Mouse (Mus musculus): Measurements from ENCODE around the gene Elfn2.

The Elfn2 gene

DNA sequence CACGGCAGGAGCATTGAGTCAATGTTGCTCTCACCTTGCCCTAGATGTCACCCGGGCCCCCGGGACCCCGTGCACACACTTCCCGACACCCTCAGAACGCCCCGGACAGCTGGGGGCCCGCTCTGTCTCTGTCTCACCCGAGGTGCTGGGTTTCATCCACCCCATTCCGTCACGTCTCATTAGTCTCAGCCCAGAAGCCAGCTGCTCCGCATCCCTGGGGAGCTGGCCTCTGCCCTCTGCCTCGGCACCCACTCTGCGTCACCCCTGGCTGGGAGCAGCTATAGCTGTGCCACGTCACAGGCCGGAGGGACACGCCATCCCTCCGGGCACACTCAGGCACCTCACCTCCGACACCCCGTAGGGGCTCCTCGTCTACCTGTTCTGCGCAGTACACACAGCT, 38.3 kb downstream of the Elfn2 start:
- DNase-seq = no peak

DNA sequence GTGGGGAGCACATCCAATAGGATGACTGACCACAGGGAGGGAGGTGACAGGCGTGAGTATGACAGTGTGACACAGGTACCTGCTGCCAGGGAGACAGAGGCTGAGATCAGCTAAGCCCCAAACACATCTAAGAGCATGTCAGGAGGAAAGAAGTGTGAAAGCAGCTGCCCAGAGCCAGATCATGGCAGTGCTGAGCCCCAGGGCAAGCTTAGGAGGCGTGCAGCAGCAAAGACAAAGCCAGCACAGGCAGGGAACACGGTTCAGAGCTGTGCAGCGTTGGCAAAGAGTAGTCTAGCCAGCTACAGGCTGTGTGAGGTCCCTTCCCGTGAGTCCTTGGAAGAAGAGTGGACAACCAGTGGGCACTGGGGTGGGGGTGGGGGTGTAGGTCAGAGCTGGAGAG, 40.9 kb downstream of the Elfn2 start:
- no peak for DNase-seq

DNA sequence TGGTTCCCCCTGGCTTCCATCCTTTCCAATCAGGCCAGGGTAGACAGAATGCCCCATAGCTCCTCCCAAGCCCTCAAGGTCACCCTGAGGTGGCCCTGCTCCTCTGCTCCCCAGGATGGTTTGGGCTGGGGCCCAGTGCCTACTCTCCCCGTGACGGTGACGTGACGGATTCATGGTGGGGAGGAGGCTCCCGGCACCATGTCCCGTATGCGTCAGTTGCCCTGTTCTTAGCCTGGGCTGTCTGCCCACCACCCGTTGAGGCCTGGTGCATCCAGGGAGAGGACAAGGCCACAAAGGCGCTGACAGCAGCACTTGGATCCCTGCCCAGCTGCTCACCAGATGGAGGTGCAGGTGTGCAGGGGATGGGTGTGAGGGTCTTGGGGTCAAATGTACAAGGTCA, 41.6 kb downstream of the Elfn2 start:
- DNase-seq = no peak

DNA sequence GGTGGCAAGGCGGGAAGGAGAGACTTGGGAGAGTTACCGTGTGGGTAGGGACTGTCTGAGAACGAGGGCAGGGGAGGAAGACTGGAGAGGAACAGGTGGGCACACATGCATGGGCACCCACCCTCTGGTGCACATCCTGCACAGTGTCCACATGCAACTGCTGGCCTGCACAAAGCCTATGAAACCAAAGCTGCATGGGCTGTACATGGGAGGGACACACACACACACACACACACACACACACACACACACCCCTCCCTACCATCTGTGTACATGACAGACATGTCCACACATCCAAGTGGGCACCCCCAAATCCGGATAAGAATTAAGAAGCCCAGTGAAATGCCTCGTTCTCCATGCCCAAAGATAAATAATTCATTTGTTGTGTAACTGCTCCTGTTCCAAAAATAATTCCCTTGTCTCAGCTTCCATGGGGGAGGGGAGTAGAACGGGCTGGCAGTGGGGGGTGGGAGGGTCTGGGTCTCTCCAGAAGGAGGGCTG, 43.6 kb downstream of the Elfn2 start:
- DNase-seq = no peak

DNA sequence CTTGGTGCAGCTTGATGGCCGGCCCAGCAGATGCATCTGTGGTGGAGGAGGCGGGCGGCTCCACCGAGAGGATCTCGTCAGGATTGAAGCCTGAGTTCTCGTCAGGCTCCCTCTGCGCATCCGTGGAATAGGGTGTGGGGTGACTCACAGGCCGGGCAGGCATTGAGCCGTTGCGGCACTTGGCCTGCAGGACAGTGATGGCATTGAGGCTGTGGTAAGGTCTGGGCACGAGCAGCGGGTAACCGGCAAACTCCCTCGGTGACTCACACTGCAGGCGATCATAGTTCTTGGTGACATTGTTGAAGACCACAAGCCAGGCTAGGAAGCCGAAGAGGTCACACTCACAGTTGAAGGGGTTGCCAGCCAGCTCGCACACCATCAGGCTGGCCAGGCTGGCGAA, 45.1 kb downstream of the Elfn2 start:
- no peak for DNase-seq

DNA sequence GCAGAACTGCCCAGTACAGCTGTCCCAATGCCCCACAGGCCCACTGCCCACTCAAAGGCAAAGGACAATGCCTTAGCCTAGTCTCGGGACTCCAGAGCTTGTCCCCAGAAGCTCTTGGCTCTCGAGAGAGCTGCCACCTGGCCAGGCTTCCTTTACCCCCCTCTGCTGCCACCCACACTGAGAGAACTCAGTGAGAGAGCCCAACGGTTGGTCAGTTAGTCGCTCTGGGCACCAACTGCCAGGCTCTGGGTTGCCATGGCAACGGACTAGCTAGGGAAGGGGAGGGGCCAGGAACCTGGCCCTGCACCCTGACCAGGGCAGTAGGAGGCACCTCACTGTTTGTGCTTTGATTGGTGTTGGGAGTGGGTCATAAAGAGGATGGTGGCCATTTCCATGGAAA, 48.2 kb downstream of the Elfn2 start:
- peak; percentile 73 for DNase-seq

DNA sequence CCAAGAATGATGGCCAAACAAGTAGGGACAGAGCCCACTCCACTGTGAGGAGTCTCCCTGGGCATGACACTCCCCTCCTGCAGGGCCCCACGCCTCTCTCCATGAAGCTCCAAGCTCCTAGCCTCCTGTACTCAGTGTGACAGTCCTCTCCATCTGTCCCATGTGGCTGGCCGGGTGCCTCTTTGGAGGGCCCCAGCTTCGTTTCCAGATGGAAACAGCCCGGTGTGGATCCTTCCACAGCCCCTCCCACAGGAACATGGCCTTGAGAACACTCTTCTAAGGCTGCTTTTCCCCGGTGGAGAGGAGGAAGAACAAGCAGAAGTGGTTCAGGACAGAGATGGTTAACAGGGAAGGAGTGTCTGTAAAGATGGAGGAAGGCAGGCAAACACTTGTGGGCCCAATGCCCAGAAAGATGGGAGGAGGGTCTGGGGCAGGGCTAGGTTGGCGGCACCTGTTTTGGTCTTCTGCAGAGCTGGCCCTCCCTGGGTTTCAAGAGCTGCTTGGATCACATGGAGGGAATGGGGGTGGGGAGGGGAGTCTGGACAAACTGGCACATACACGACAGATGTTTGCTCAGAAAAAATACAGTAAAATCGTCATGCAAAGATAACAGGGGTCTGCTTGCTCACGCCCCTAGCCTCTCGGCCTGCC, 49.2 kb downstream of the Elfn2 start:
- DNase-seq = no peak

DNA sequence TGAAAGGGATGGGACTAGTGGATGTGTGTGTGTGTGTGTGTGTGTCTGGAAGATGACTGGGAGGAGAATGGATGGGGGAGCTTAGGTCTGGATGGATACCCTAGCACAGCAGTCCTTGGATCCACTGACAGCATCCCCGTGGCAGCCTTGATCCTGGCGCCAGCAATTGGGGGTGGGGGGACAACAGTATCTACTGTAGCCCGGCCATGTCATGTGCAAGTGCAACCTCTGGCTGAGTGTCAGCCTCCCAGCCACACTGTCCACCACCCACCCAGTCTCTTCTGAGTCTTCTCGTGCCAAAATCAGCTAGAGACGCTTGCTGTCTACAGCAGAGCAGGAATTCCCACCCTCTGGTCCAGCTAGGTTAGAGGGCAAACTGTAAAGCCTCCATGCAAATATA, 54.3 kb downstream of the Elfn2 start:
- DNase-seq = no peak

DNA sequence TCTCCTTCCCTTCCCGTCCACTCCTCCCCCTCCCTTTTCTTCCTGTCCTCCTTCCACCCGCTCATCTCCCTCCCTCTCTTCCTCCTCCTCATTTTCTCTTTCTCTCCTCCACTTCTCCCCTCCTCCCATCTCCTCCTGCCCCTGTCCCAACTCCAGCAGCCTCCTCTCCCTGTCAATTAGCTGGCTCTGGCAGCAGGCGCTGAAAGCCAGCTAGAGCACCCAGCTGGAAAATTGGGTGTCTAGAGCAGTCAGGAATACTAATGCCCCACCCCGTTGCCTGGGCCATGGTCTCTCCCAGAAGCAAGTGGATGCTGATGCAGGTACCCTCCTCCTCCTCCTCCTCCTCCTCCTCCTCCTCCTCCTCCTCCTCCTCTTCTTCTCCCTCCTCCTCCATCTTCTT, 67.4 kb downstream of the Elfn2 start:
- no peak for DNase-seq

DNA sequence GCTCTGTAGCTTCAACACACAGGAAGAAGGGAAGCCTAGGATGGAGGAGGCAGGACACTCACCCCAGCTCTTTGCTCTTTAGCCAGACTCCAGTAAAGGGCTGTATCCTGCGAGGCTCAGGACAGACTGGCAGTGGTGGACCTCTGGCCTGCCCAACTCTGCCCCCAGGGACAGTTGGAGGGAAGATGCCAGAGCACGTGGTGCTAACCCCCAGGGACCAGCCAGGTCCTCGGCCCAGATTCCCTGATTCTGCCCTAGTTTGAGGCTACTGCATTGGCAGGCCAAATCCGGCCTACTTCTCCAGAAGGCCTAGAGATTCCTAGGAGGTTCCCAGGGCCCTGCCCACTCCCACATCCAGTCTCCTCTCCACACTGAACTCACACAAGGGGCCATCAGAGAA, 70.8 kb downstream of the Elfn2 start:
- no peak for DNase-seq

DNA sequence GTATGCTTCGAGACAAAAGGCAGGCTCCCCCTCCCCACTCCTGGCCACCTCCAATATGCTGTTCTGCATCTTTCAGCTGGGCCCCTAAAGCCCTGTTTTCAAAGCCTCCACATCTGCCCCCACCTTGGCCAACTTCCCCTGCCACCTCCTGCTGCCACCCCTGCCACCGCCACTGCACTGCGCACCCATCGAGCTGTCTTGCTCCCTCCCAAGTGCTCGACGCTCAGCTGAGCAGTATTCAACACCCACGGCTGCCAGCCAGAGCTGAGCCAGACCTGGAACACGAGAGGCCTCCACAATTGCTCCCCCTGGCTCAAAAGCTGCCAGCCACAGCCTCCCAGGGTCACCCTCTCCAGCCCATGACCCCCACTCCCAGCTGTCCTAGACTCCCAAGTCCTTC, 74.0 kb downstream of the Elfn2 start:
- peak; percentile 51 for DNase-seq

DNA sequence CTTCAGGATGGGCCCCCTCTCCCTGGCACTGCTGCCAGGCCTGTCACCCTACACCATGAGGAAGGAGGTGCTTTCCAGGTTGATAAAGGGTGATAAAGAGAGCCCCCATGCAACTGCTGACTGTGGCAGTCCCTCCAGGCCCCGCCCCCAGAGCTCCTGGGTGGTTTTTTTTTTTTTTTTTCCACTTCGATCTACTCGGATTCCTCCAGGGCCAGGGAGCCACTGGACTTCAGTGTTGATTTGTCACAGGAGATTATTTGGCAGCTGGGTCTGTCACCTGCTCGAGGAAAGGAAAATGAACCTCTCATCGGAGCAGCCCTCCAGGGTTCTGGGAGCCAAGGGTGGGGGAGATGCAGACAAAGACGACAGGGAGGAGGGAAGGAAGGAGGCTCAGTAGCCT, 74.9 kb downstream of the Elfn2 start:
- no peak for DNase-seq

DNA sequence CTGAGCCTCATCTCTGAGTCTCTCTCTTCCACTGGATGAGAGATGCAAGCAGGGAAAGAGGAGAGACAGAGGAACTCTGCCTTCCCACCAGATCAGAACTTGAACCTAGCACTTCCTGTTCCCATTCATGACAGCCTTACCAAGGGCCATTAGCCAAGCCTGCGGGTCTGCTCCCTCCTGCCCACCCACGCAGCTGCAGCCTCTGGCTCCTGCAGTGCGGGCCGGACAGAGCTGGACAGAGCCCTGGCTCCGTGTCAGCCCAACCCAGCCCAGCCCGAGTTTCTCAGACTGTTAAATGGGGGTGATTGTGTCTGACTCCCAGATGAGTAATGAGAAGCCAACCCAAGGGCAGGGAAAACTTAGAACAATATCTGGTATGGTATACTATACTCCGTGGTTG, 83.3 kb downstream of the Elfn2 start:
- peak; percentile 37 for DNase-seq

DNA sequence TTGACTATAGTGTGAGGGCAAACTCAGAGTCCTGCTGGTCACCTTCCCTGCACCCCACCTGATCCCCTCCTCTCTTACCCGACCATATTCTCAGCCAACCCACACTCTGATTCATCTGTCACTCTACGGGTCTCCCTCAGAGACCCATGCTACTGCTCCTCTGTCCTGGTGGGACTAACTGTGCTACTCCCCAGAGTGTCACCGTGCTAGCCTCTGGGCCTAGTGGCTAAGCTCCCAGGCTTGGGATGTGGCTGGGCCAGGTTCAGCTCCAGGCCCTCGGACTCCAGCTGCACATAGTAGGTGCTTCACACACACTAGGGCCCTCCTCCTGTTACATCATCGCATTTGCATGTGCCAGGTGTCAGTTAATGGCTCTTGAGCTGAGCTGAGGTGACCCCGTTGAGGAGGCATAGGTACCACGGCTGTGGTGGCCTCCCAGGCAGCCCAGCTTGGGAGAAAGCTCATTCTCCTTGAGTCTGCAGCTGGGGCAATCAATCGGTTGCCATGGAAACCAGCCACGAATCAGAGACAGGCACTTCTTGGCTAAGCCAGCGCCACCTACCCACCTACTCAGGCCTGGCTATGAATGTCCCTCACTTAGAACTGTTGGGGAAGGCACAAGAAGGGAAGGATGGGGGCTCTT, 84.4 kb downstream of the Elfn2 start:
- DNase-seq = peak; percentile 81

DNA sequence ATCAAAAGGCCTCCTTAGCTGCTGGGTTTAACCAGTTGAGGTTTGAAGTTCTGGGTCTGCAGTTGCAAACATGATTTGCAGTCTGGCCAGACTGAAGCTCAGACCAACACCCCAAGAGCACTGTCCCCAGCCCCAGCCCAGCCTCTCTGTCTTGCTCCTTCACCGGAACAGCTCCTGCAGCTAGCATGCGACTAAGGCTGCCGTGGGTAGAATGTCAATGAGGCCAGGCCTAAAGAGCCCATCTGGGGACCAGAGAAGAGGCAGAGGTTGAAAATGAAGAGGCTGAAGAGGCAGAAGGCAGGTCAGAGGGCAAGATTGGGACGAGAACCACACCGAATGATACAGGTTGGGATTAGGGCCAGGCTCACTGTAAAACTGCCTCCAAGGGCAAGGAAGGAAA, 85.2 kb downstream of the Elfn2 start:
- no peak for DNase-seq

DNA sequence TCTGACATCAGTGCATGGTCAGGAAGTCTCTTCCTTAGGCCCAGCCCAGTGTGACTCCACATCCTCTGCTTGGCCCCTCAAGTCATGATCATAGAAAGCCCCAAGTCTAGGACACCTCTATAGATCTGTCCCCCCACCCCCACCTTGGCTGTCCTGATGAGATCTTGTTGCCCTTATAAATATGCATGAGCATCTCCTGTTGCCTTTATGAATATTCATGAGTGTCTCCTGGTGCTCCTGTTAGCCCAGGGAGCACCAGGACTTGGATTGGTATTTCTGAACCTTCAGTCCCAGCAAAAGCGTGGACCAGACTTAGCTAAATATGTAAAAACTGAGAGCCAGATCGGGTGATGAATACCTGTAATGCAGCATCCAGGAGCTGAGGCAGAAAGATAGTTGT, 86.2 kb downstream of the Elfn2 start:
- no peak for DNase-seq

DNA sequence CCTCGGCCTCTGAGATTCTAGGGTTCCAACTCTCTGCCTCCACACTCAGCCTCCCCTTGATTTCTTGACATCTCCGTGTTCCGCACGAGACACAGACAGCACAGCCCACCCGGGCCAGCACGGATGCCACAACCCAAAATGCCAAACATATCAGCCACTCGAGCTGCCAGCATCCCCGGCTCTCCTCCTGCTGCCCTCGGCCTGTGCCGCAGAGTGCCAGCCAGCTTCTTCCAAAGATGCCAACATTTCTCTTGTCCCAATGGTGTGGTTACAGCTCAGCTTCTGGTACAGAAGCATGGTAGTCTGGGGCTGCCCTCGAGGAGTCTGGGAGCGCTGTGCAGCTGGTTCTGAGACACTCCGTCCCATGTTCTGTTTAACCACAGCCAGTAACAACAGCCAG, 92.3 kb downstream of the Elfn2 start:
- DNase-seq = no peak

DNA sequence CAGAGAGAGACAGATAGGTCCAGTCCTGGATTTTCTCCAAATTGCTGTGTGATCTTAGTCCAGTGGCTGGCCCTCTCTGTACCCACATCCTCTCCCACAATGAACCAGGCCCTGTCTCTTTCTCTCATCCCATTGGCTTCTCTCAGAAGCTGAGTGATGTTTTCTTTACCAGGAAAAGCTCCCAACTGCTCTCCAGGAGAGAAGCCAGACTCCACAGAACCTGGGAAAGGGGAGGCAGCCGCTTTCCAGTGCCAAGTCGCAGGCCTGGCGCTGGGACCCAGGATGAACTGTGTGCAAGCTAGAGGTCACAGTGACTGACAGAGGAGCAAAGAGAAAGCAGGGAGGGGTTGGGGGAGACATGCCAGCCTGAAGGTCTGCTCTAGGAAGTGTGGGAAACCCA, 93.6 kb downstream of the Elfn2 start:
- no peak for DNase-seq

DNA sequence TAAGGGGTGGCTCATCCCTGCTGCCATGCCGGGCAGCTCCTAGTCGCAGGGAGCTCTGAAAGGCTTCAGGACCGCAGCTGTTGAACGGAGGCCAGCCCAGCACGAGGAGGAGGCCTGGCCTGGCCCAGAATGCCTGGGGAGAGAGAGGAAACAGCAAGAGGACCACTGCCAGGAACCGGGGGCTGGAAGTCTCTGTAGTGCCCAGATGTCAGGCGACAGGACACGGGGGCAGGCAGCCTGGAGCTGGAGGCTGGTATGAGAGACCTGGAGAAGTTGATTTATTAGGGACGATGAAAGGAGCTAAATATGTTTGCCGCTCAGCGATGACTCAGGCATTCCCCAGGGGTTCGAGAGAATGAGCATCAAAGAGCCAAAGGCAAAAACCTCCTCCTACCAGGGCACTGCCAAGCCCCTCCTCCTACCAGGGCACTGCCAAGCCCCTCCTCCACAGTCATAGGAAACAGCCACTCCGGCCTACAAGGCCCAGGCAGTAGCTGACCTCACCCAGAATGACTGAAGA, 94.1 kb downstream of the Elfn2 start:
- peak; percentile 68 for DNase-seq

DNA sequence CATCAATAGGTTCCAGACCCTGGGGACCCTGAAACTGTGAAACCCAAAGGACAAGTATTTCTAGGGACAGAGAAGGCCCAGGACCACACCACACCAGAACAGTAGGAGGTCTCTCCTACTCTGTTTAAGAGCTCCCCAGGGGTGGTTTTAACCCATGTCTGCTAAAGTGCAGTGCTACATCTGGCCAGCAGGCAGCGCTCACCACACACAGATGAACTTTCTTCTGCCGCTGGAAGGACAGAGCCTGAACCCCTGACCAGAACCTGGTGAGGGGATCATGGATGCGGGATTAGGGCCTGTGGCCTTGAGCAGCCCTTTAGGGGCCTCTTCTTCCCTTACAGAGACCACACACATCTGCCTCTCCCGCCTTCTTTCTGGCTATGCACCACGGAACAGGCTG, 95.1 kb downstream of the Elfn2 start:
- peak; percentile 76 for DNase-seq
